Mouse (Mus musculus): ENCODE measurements at regions not wholly inside any gene's neighbourhood (a gene's known extent, or its start where the extent isn't known, plus 50 kb on each side); places are given as distances from the start of the nearest gene placed in this dataset.

DNA sequence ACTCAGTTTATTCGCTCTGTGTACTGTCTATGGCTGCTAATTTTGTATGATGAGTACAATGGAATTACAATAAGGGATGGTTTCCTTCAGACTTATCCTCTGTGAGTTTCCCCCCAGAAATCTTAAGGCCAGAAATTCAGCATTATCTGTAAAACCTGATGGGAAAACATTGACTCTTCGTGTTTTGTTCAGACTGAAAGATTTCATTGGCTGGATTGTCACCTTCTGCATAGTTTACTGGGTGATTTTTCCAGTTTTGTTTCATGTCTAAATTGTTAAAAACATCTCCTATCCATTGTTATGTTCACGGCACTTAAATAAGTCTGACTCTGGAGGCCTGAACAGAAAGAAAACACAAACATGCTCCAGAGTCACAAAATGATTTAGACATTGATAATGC lies 233.7 kb upstream of the Plscr5 start:
- Histone ChIP-seq H3K36me3 (replicated peaks; ENCODE audit: control insufficient read depth, insufficient read depth, low read length) (no peaks in the 10 kb centered on the region), H3K27ac (ENCODE audit: low read depth) (no peak overlapping the region), H3K4me3 (ENCODE audit: low read depth, low read length) (no peak overlapping the region), H3K4me2 (ENCODE audit: low read depth, low read length) (no peak overlapping the region), H3K4me1 (ENCODE audit: control insufficient read depth, insufficient read depth) (no peaks in the 10 kb centered on the region), H3K9ac (replicated peaks; ENCODE audit: low read depth, low read length) (no peak overlapping the region), H3K9me3 (replicated peaks; ENCODE audit: control insufficient read depth, low read length) (no peaks in the 10 kb centered on the region), H3K27me3 (ENCODE audit: control insufficient read depth, insufficient read depth, low read length) (no peaks in the 10 kb centered on the region)
- DNase-seq (ENCODE audit: low spot score) (no peak), ATAC-seq (ENCODE audit: insufficient read depth, low read depth) (no peak)
- no peak for TF ChIP-seq CTCF (IDR thresholded peaks at IDR 0.05; ENCODE audit: low read depth)
- TF ChIP-seq EP300 (IDR thresholded peaks at IDR 0.05; ENCODE audit: low read depth), result no peak
- 67% methylated on average over 3 of the region's 3 CpGs for WGBS

GRCm38 (mm10) chr9:91958421-91958820 lies 234.3 kb upstream of the Plscr5 start:
- no peak overlapping the region for H3K27ac ChIP-seq (ENCODE audit: low read depth)
- no peaks in the 10 kb centered on the region for H3K27me3 ChIP-seq (ENCODE audit: control insufficient read depth, insufficient read depth, low read length)
- ATAC-seq (ENCODE audit: insufficient read depth, low read depth) (no peak), DNase-seq (ENCODE audit: low spot score) (no peak)
- no peaks in the 10 kb centered on the region for H3K36me3 ChIP-seq (replicated peaks; ENCODE audit: control insufficient read depth, insufficient read depth, low read length)
- no peaks in the 10 kb centered on the region for H3K4me1 ChIP-seq (ENCODE audit: control insufficient read depth, insufficient read depth)
- no peak overlapping the region for H3K9ac ChIP-seq (replicated peaks; ENCODE audit: low read depth, low read length)
- no peak overlapping the region for H3K4me2 ChIP-seq (ENCODE audit: low read depth, low read length)
- H3K9me3 ChIP-seq (replicated peaks; ENCODE audit: control insufficient read depth, low read length), result no peaks in the 10 kb centered on the region
- 47% methylated on average over 3 of the region's 3 CpGs for WGBS
- no peak for TF ChIP-seq EP300 (IDR thresholded peaks at IDR 0.05; ENCODE audit: low read depth)
- no peak for TF ChIP-seq CTCF (IDR thresholded peaks at IDR 0.05; ENCODE audit: low read depth)
- no peak overlapping the region for H3K4me3 ChIP-seq (ENCODE audit: low read depth, low read length)

DNA sequence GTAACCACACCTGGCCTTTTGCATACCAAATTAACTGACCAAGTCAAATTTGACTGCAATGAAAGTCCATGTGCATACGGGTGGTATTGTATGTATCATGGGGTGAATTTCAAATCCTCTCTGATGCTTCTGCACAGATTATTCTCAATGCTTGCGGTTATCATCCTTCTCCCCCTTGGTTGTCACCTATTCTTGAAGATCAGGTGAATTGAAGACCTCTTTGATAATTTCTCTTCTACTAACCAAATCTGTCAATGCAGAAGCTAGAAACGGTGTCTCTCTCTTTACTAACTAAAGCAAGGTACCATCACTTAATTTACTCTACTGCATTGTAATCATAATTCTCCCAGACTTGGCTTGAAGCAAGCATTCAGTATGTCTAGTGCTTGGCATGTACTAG lies 235.7 kb upstream of the Plscr5 start:
- H3K36me3 ChIP-seq (replicated peaks; ENCODE audit: control insufficient read depth, insufficient read depth, low read length), result no peaks in the 10 kb centered on the region
- no peak overlapping the region for H3K27ac ChIP-seq (ENCODE audit: low read depth)
- 76% methylated on average over 3 of the region's 3 CpGs for WGBS
- no peak overlapping the region for H3K4me3 ChIP-seq (ENCODE audit: low read depth, low read length)
- no peak overlapping the region for H3K9ac ChIP-seq (replicated peaks; ENCODE audit: low read depth, low read length)
- H3K9me3 ChIP-seq (replicated peaks; ENCODE audit: control insufficient read depth, low read length), result no peaks in the 10 kb centered on the region
- H3K4me2 ChIP-seq (ENCODE audit: low read depth, low read length), result no peak overlapping the region
- no peak for DNase-seq (ENCODE audit: low spot score)
- TF ChIP-seq CTCF (IDR thresholded peaks at IDR 0.05; ENCODE audit: low read depth), result no peak
- TF ChIP-seq EP300 (IDR thresholded peaks at IDR 0.05; ENCODE audit: low read depth), result no peak
- no peaks in the 10 kb centered on the region for H3K4me1 ChIP-seq (ENCODE audit: control insufficient read depth, insufficient read depth)
- no peaks in the 10 kb centered on the region for H3K27me3 ChIP-seq (ENCODE audit: control insufficient read depth, insufficient read depth, low read length)
- ATAC-seq (ENCODE audit: insufficient read depth, low read depth), result no peak

GRCm38 (mm10) chr9:91948746-91949145 lies 244.0 kb upstream of the Plscr5 start:
- Histone ChIP-seq H3K4me3 (ENCODE audit: low read depth, low read length) (no peak overlapping the region), H3K4me2 (ENCODE audit: low read depth, low read length) (no peak overlapping the region), H3K27me3 (ENCODE audit: control insufficient read depth, insufficient read depth, low read length) (no peaks in the 10 kb centered on the region), H3K27ac (ENCODE audit: low read depth) (no peak overlapping the region), H3K9me3 (replicated peaks; ENCODE audit: control insufficient read depth, low read length) (no peaks in the 10 kb centered on the region), H3K9ac (replicated peaks; ENCODE audit: low read depth, low read length) (no peak overlapping the region), H3K4me1 (ENCODE audit: control insufficient read depth, insufficient read depth) (no peaks in the 10 kb centered on the region), H3K36me3 (replicated peaks; ENCODE audit: control insufficient read depth, insufficient read depth, low read length) (no peaks in the 10 kb centered on the region)
- 56% methylated on average over 1 of the region's 1 CpGs for WGBS
- TF ChIP-seq EP300 (IDR thresholded peaks at IDR 0.05; ENCODE audit: low read depth) (no peak), CTCF (IDR thresholded peaks at IDR 0.05; ENCODE audit: low read depth) (no peak)
- no peak for ATAC-seq (ENCODE audit: insufficient read depth, low read depth)
- DNase-seq (ENCODE audit: low spot score), result no peak

- Histone ChIP-seq H3K36me3 (replicated peaks; ENCODE audit: control insufficient read depth, insufficient read depth, low read length) (no peaks in the 10 kb centered on the region), H3K27me3 (ENCODE audit: control insufficient read depth, insufficient read depth, low read length) (no peaks in the 10 kb centered on the region), H3K9ac (replicated peaks; ENCODE audit: low read depth, low read length) (no peak overlapping the region), H3K27ac (ENCODE audit: low read depth) (no peak overlapping the region), H3K4me2 (ENCODE audit: low read depth, low read length) (no peak overlapping the region), H3K9me3 (replicated peaks; ENCODE audit: control insufficient read depth, low read length) (no peaks in the 10 kb centered on the region), H3K4me3 (ENCODE audit: low read depth, low read length) (no peak overlapping the region), H3K4me1 (ENCODE audit: control insufficient read depth, insufficient read depth) (no peaks in the 10 kb centered on the region)
- no peak for TF ChIP-seq EP300 (IDR thresholded peaks at IDR 0.05; ENCODE audit: low read depth)
- no peak for TF ChIP-seq CTCF (IDR thresholded peaks at IDR 0.05; ENCODE audit: low read depth)
- ATAC-seq (ENCODE audit: insufficient read depth, low read depth) (no peak), DNase-seq (ENCODE audit: low spot score) (no peak)
- 40% methylated on average over 1 of the region's 1 CpGs for WGBS
Measured at GRCm38 (mm10) chr9:91942001-91942400, 250.7 kb upstream of the Plscr5 start.

DNA sequence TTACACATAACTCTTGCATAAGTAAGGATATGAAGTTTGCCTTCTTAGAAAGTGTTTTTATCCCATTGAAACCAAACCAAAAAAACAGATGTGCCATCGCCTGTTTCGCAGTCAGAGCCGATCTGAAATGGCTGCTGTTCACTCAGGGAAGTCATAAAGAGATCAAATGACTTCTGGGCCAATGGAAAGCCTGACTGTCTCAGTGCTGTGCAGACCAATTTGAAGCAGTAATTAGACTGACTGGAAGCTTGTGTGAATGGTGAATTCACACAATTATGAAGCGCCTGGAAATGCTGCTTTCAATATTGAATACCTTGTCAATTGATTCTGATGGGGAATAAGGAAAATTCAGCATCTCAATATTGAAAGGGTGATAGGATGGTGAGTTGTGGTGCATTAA lies 254.0 kb upstream of the Plscr5 start:
- WGBS, result 66% methylated on average over 4 of the region's 4 CpGs
- TF ChIP-seq EP300 (IDR thresholded peaks at IDR 0.05; ENCODE audit: low read depth) (no peak), CTCF (IDR thresholded peaks at IDR 0.05; ENCODE audit: low read depth) (no peak)
- ATAC-seq (ENCODE audit: insufficient read depth, low read depth) (no peak), DNase-seq (ENCODE audit: low spot score) (no peak)
- H3K9me3 ChIP-seq (replicated peaks; ENCODE audit: control insufficient read depth, low read length), result no peaks in the 10 kb centered on the region
- H3K4me3 ChIP-seq (ENCODE audit: low read depth, low read length), result no peak overlapping the region
- H3K4me2 ChIP-seq (ENCODE audit: low read depth, low read length), result no peak overlapping the region
- no peak overlapping the region for H3K9ac ChIP-seq (replicated peaks; ENCODE audit: low read depth, low read length)
- no peaks in the 10 kb centered on the region for H3K36me3 ChIP-seq (replicated peaks; ENCODE audit: control insufficient read depth, insufficient read depth, low read length)
- H3K27me3 ChIP-seq (ENCODE audit: control insufficient read depth, insufficient read depth, low read length), result no peaks in the 10 kb centered on the region
- no peaks in the 10 kb centered on the region for H3K4me1 ChIP-seq (ENCODE audit: control insufficient read depth, insufficient read depth)
- no peak overlapping the region for H3K27ac ChIP-seq (ENCODE audit: low read depth)

Data from heart, postnatal 0 days (tissue).